Mouse (Mus musculus): ENCODE data around the gene Sprr4. TPM values are rescaled to one million over a fixed set of nuclear protein-coding genes. Genes with fewer than 3 reads are reported as not detected.
"Not testable (repeated sequence)": the region's sequence is repeated elsewhere in the genome, so short reads cannot be mapped to it uniquely, and the experiment has no call there.

Gene Sprr4
- total RNA-seq, 1 experiment = not detected

GRCm38 (mm10) chr3:92503528-92503927 lies 3.2 kb upstream of the Sprr4 start:
- H3K9me3 ChIP-seq (ENCODE audit: control insufficient read depth, insufficient read depth, low read depth, low read length) = no peaks in the 10 kb centered on the region
- no peaks in the 10 kb centered on the region for H3K36me3 ChIP-seq (ENCODE audit: control insufficient read depth, insufficient read depth, low read length, poor library complexity, severe bottlenecking)
- no peaks in the 10 kb centered on the region for H3K4me1 ChIP-seq (ENCODE audit: control insufficient read depth in 2 of 2, insufficient read depth in 2 of 2, low read length in 2 of 2, poor library complexity in 1 of 2)
- H3K27ac ChIP-seq (ENCODE audit: insufficient read depth, low read depth, low read length, poor library complexity, severe bottlenecking) = no peak overlapping the region
- no peak overlapping the region for H3K4me3 ChIP-seq (ENCODE audit: insufficient read depth in 1 of 2, low read depth in 1 of 2, low read length in 2 of 2, poor library complexity in 1 of 2, severe bottlenecking in 1 of 2)
- in situ Hi-C loops (cut with MboI; ENCODE audit: low sequenced_read_pairs in 2 of 2, unreplicated experiment in 2 of 2) = loop anchor here in 1 of 2 experiments (5.0 kb wide), 1 partner anchor 351 kb away; no protein-coding TSS in a partner anchor
- H3K9ac ChIP-seq (ENCODE audit: insufficient read depth, low read depth, low read length, poor library complexity, severe bottlenecking) = no peak overlapping the region
- TF ChIP-seq ZC3H11A (IDR thresholded peaks at IDR 0.05; ENCODE audit: borderline replicate concordance, low read depth, low read length) = no peak
- DNase-seq (ENCODE audit: low read depth, low spot score) = no peak

GRCm38 (mm10) chr3:92490262-92490661 lies 10.0 kb downstream of the Sprr4 start:
- H3K9ac ChIP-seq (ENCODE audit: insufficient read depth, low read depth, low read length, poor library complexity, severe bottlenecking); H3K9me3 ChIP-seq (ENCODE audit: control insufficient read depth, insufficient read depth, low read depth, low read length); H3K4me1 ChIP-seq (ENCODE audit: control insufficient read depth in 2 of 2, insufficient read depth in 2 of 2, low read length in 2 of 2, poor library complexity in 1 of 2); in situ Hi-C loops (cut with MboI; ENCODE audit: low sequenced_read_pairs in 2 of 2, unreplicated experiment in 2 of 2); DNase-seq (ENCODE audit: low read depth, low spot score); H3K4me3 ChIP-seq (ENCODE audit: insufficient read depth in 1 of 2, low read depth in 1 of 2, low read length in 2 of 2, poor library complexity in 1 of 2, severe bottlenecking in 1 of 2); H3K27ac ChIP-seq (ENCODE audit: insufficient read depth, low read depth, low read length, poor library complexity, severe bottlenecking); H3K36me3 ChIP-seq (ENCODE audit: control insufficient read depth, insufficient read depth, low read length, poor library complexity, severe bottlenecking): not testable (repeated sequence)

- Histone ChIP-seq H3K27ac (ENCODE audit: insufficient read depth, low read depth, low read length, poor library complexity, severe bottlenecking) (no peak overlapping the region), H3K9me3 (ENCODE audit: control insufficient read depth, insufficient read depth, low read depth, low read length) (no peaks in the 10 kb centered on the region), H3K4me3 (ENCODE audit: insufficient read depth in 1 of 2, low read depth in 1 of 2, low read length in 2 of 2, poor library complexity in 1 of 2, severe bottlenecking in 1 of 2) (no peak overlapping the region), H3K4me1 (ENCODE audit: control insufficient read depth in 2 of 2, insufficient read depth in 2 of 2, low read length in 2 of 2, poor library complexity in 1 of 2) (peaks cover 0 to 3% of the 10 kb centered on the region in 2 experiments; a peak in 1 of 4 replicates), H3K9ac (ENCODE audit: insufficient read depth, low read depth, low read length, poor library complexity, severe bottlenecking) (no peak overlapping the region), H3K36me3 (ENCODE audit: control insufficient read depth, insufficient read depth, low read length, poor library complexity, severe bottlenecking) (no peaks in the 10 kb centered on the region)
- in situ Hi-C loops (cut with MboI; ENCODE audit: low sequenced_read_pairs in 2 of 2, unreplicated experiment in 2 of 2) = no loop called here
- no peak for DNase-seq (ENCODE audit: low read depth, low spot score)
- TF ChIP-seq HCFC1 (IDR thresholded peaks at IDR 0.05; ENCODE audit: borderline replicate concordance, insufficient read depth, low read length) (no peak), ZNF384 (IDR thresholded peaks at IDR 0.05; ENCODE audit: low read depth, low read length) (no peak), ZC3H11A (IDR thresholded peaks at IDR 0.05; ENCODE audit: borderline replicate concordance, low read depth, low read length) (no peak), CHD2 (IDR thresholded peaks at IDR 0.05; ENCODE audit: low read depth, low read length) (no peak), MAFK (IDR thresholded peaks at IDR 0.05; ENCODE audit: insufficient read depth, low read depth, low read length) (no peak)
Observed at GRCm38 (mm10) chr3:92486307-92486706, 14.0 kb downstream of the Sprr4 start.

- H3K36me3 ChIP-seq (ENCODE audit: control insufficient read depth, insufficient read depth, low read length, poor library complexity, severe bottlenecking) = no peaks in the 10 kb centered on the region
- DNase-seq (ENCODE audit: low read depth, low spot score) = no peak
- in situ Hi-C loops (cut with MboI; ENCODE audit: low sequenced_read_pairs in 2 of 2, unreplicated experiment in 2 of 2) = no loop called here
- H3K4me1 ChIP-seq (ENCODE audit: control insufficient read depth in 2 of 2, insufficient read depth in 2 of 2, low read length in 2 of 2, poor library complexity in 1 of 2) = peaks cover 0 to 3% of the 10 kb centered on the region in 2 experiments; a peak in 1 of 4 replicates
- H3K27ac ChIP-seq (ENCODE audit: insufficient read depth, low read depth, low read length, poor library complexity, severe bottlenecking) = no peak within 1 kb of the TSS
- no peak within 1 kb of the TSS for H3K4me3 ChIP-seq (ENCODE audit: insufficient read depth in 1 of 2, low read depth in 1 of 2, low read length in 2 of 2, poor library complexity in 1 of 2, severe bottlenecking in 1 of 2)
- TF ChIP-seq HCFC1 (IDR thresholded peaks at IDR 0.05; ENCODE audit: borderline replicate concordance, insufficient read depth, low read length) = no peak
- no peak for TF ChIP-seq ZC3H11A (IDR thresholded peaks at IDR 0.05; ENCODE audit: borderline replicate concordance, low read depth, low read length)
- TF ChIP-seq MAFK (IDR thresholded peaks at IDR 0.05; ENCODE audit: insufficient read depth, low read depth, low read length) = no peak
- TF ChIP-seq CHD2 (IDR thresholded peaks at IDR 0.05; ENCODE audit: low read depth, low read length) = no peak
- TF ChIP-seq ZNF384 (IDR thresholded peaks at IDR 0.05; ENCODE audit: low read depth, low read length) = no peak
- no peak within 1 kb of the TSS for H3K9ac ChIP-seq (ENCODE audit: insufficient read depth, low read depth, low read length, poor library complexity, severe bottlenecking)
- no peaks in the 10 kb centered on the region for H3K9me3 ChIP-seq (ENCODE audit: control insufficient read depth, insufficient read depth, low read depth, low read length)
Observed at GRCm38 (mm10) chr3:92485863-92486262, 14.4 kb downstream of the Sprr4 start, which contains the start of gene Sprr1a. Gene Sprr1a (minus strand): TSS chr3:92485895.

GRCm38 (mm10) chr3:92481249-92481648 lies 19.0 kb downstream of the Sprr4 start:
- DNase-seq (ENCODE audit: low read depth, low spot score) = peak; percentile 22

More at GRCm38 (mm10) chr3:92481249-92481648, 19.0 kb downstream of the Sprr4 start:
- H3K4me1 ChIP-seq (ENCODE audit: control insufficient read depth in 2 of 2, insufficient read depth in 2 of 2, low read length in 2 of 2, poor library complexity in 1 of 2); H3K9ac ChIP-seq (ENCODE audit: insufficient read depth, low read depth, low read length, poor library complexity, severe bottlenecking); H3K36me3 ChIP-seq (ENCODE audit: control insufficient read depth, insufficient read depth, low read length, poor library complexity, severe bottlenecking); H3K9me3 ChIP-seq (ENCODE audit: control insufficient read depth, insufficient read depth, low read depth, low read length); H3K27ac ChIP-seq (ENCODE audit: insufficient read depth, low read depth, low read length, poor library complexity, severe bottlenecking); H3K4me3 ChIP-seq (ENCODE audit: insufficient read depth in 1 of 2, low read depth in 1 of 2, low read length in 2 of 2, poor library complexity in 1 of 2, severe bottlenecking in 1 of 2); in situ Hi-C loops (cut with MboI; ENCODE audit: low sequenced_read_pairs in 2 of 2, unreplicated experiment in 2 of 2): not testable (repeated sequence)

Data from ES-E14 (cell line).